ENCODE assay signal across 8 mouse cellular contexts in genomic region chrX:167207741-167208505, GRCm38 (mm10). TPM values are rescaled to one million over a fixed set of nuclear protein-coding genes. Genes with fewer than 3 reads are reported as not detected.
A peak's percentile ranks its signal among the peaks of the same experiment; 100 is the strongest.
DNase-seq lines count a peak whose midpoint lies in the region; ATAC-seq and TF ChIP-seq lines count a peak whose summit lies in the region.

No protein-coding gene starts in this region.

- peaks cover 9% of the 10 kb centered on the region; the same call in 1 of the 2 replicates for H3K36me3 ChIP-seq in heart, postnatal 0 days (replicated peaks; ENCODE audit: control insufficient read depth, insufficient read depth, low read length)
- no peaks in the 10 kb centered on the region for H3K36me3 ChIP-seq in limb, embryonic 15.5 days
- H3K36me3 ChIP-seq in neural tube, embryonic 11.5 days (ENCODE audit: control insufficient read depth, insufficient read depth, low read length), result no peaks in the 10 kb centered on the region

- WGBS in heart, postnatal 0 days, result 20% methylated on average over 25 of the region's 25 CpGs
- 25% methylated on average over 25 of the region's 25 CpGs for WGBS in limb, embryonic 15.5 days
- WGBS in neural tube, embryonic 11.5 days, result 20% methylated on average over 25 of the region's 25 CpGs

- peak overlapping the region; percentile 63 for H3K4me2 ChIP-seq in heart, postnatal 0 days (ENCODE audit: low read depth, low read length)
- peak overlapping the region; percentile 49 for H3K4me2 ChIP-seq in limb, embryonic 15.5 days
- H3K4me2 ChIP-seq in neural tube, embryonic 11.5 days (ENCODE audit: low read depth), result peak overlapping the region; percentile 44

- H3K4me3 ChIP-seq in heart, postnatal 0 days (ENCODE audit: low read depth, low read length), result peak overlapping the region; percentile 76
- peak overlapping the region; percentile 50 for H3K4me3 ChIP-seq in limb, embryonic 15.5 days
- H3K4me3 ChIP-seq in neural tube, embryonic 11.5 days (ENCODE audit: low read depth, low read length), result peak overlapping the region; percentile 50

- peaks cover 3% of the 10 kb centered on the region; the same call in 1 of the 2 replicates for H3K4me1 ChIP-seq in heart, postnatal 0 days (ENCODE audit: control insufficient read depth, insufficient read depth)
- no peaks in the 10 kb centered on the region for H3K4me1 ChIP-seq in limb, embryonic 15.5 days
- no peaks in the 10 kb centered on the region for H3K4me1 ChIP-seq in neural tube, embryonic 11.5 days (ENCODE audit: control insufficient read depth, insufficient read depth, low read length)

- no peaks in the 10 kb centered on the region for H3K9me3 ChIP-seq in heart, postnatal 0 days (replicated peaks; ENCODE audit: control insufficient read depth, low read length)
- no peaks in the 10 kb centered on the region for H3K9me3 ChIP-seq in limb, embryonic 15.5 days
- H3K9me3 ChIP-seq in neural tube, embryonic 11.5 days (ENCODE audit: control insufficient read depth, low read length), result no peaks in the 10 kb centered on the region

- intact Hi-C loops in gastrocnemius, postnatal 36 days (cut with DNase I), result loop anchor here (10.0 kb wide), 1 partner anchor 103 kb away; no protein-coding TSS in a partner anchor

- DNase-seq in adrenal gland, postnatal 25 days, result peak; percentile 6
- DNase-seq in adrenal gland, adult 8-10 months, result no peak
- DNase-seq in urinary bladder, postnatal 14 days (ENCODE audit: low spot score), result peak; percentile 41
- DNase-seq in urinary bladder, postnatal 4 days (ENCODE audit: low spot score in 2 of 2), result no peak
- DNase-seq in heart, postnatal 0 days (ENCODE audit: low spot score), result no peak
- peak; percentile 43 for DNase-seq in neural tube, embryonic 11.5 days (ENCODE audit: low spot score)
- DNase-seq in gastrocnemius, postnatal 36 days, result no peak

- no peak for TF ChIP-seq CTCF in heart, postnatal 0 days (IDR thresholded peaks at IDR 0.05; ENCODE audit: low read depth)

- H3K27me3 ChIP-seq in heart, postnatal 0 days (ENCODE audit: control insufficient read depth, insufficient read depth, low read length), result no peaks in the 10 kb centered on the region
- peaks cover 19% of the 10 kb centered on the region; the same call in 1 of the 2 replicates for H3K27me3 ChIP-seq in limb, embryonic 15.5 days
- 0 out of 2 replicates have a peak, but pooled peaks cover 3% of the 10 kb centered on the region for H3K27me3 ChIP-seq in neural tube, embryonic 11.5 days (ENCODE audit: control insufficient read depth, insufficient read depth, low read length)

- no peak for ATAC-seq in heart, postnatal 0 days (ENCODE audit: insufficient read depth, low read depth)
- no peak for ATAC-seq in limb, embryonic 15.5 days (ENCODE audit: insufficient number of reproducible peaks, low FRiP score, low TSS enrichment, low read depth)
- ATAC-seq in neural tube, embryonic 11.5 days (ENCODE audit: insufficient read depth, low FRiP score, low TSS enrichment), result no peak

- H3K27ac ChIP-seq in heart, postnatal 0 days (ENCODE audit: low read depth), result peak overlapping the region; percentile 89
- peak overlapping the region; percentile 82 for H3K27ac ChIP-seq in limb, embryonic 15.5 days
- H3K27ac ChIP-seq in neural tube, embryonic 11.5 days (ENCODE audit: low read depth, low read length), result peak overlapping the region; percentile 74

- TF ChIP-seq EP300 in heart, postnatal 0 days (IDR thresholded peaks at IDR 0.05; ENCODE audit: low read depth), result no peak

- peak overlapping the region; percentile 93 for H3K9ac ChIP-seq in heart, postnatal 0 days (replicated peaks; ENCODE audit: low read depth, low read length)
- H3K9ac ChIP-seq in limb, embryonic 15.5 days, result peak overlapping the region; percentile 51
- peak overlapping the region; percentile 84 for H3K9ac ChIP-seq in neural tube, embryonic 11.5 days (ENCODE audit: low read length)

RNA-seq across cellular contexts. Expression of gene Tmsb4x, which starts 1.2 kb away (rescaled TPM):
- 273 and 303 TPM in 2 replicates for total RNA-seq in adrenal gland, postnatal 25 days (2021)
- total RNA-seq in adrenal gland, adult 8-10 months (2022), result 100 to 1,000 TPM; 368 to 589 (median 495) TPM
- total RNA-seq in heart, postnatal 0 days (2014; rRNA removed; ENCODE audit: low replicate concordance), result 495 and 525 TPM in 2 replicates
- polyA plus RNA-seq in heart, postnatal 0 days (2015; fragmentation: Nextera tagmentation; extraction: Ambion mirVana), result 2,040 and 2,137 TPM in 2 replicates
- polyA plus RNA-seq in limb, embryonic 15.5 days (2015; fragmentation: Nextera tagmentation; extraction: Ambion mirVana), result 2,673 and 2,803 TPM in 2 replicates
- polyA plus RNA-seq in neural tube, embryonic 11.5 days (2014; fragmentation: Nextera tagmentation; extraction: Ambion mirVana), result 4,507 and 4,569 TPM in 2 replicates
- total RNA-seq in gastrocnemius, postnatal 36 days (2021), result 100 to 1,000 TPM; 162 to 173 TPM

RNA-seq across cellular contexts. Expression of gene Tlr8, which starts 56.2 kb away (rescaled TPM):
- 0.67 and 1.5 TPM in 2 replicates for total RNA-seq in adrenal gland, postnatal 25 days (2021)
- total RNA-seq in adrenal gland, adult 8-10 months (2022), result 1 to 10 TPM in 3 of 4 experiments, under 1 TPM in 1; 0.91 to 5.1 (median 3.6) TPM
- total RNA-seq in heart, postnatal 0 days (2014; rRNA removed; ENCODE audit: low replicate concordance), result 0.19 TPM in 1 of 2 replicates, not detected in the other
- polyA plus RNA-seq in heart, postnatal 0 days (2015; fragmentation: Nextera tagmentation; extraction: Ambion mirVana), result 0.16 TPM in 2 replicates
- polyA plus RNA-seq in limb, embryonic 15.5 days (2015; fragmentation: Nextera tagmentation; extraction: Ambion mirVana), result 0.52 and 1.0 TPM in 2 replicates
- polyA plus RNA-seq in neural tube, embryonic 11.5 days (2014; fragmentation: Nextera tagmentation; extraction: Ambion mirVana), result 0.29 and 0.42 TPM in 2 replicates
- total RNA-seq in gastrocnemius, postnatal 36 days (2021), result under 1 TPM; 0.47 to 0.54 TPM

Comparison
In these comparisons a context has a peak if more than half of its experiments do, and no peak if none do; other contexts are left out.
1. DNase-seq: peak in adrenal gland, postnatal 25 days (single experiment), urinary bladder, postnatal 14 days (single experiment) and neural tube, embryonic 11.5 days (single experiment); none in adrenal gland, adult 8-10 months (single experiment), urinary bladder, postnatal 4 days (0 of 2), heart, postnatal 0 days (single experiment) and gastrocnemius, postnatal 36 days (0 of 2).
2. Peak in every context shown above with its lines, with median percentiles within 50 percentile points of each other: H3K27ac ChIP-seq, H3K4me2 ChIP-seq, H3K4me3 ChIP-seq and H3K9ac ChIP-seq.